Mouse (Mus musculus): ENCODE data around the gene 4933406M09Rik.

4933406M09Rik gene

DNA sequence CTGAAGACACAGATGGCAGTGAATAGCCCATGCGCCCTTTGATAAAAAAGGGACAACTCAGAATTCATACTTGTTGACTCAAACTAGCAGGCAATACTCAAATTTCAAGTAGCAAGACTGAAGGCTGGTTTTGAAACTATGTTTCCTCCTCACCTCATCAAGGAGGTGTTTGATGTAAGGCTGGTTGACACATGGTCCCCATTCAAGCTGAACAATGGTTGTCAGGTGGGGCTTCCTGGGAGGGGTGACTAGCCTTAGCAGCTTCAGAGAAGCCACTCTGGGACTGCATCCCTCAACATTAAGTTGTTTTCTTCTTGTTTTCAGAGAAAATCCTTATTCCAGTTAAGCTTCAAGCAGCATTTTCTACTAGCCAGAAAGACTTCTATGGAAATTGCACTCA, at the start of gene 4933406M09Rik:
Gene 4933406M09Rik, plus strand, starts transcription at position 275 of the 400 bp plus-strand sequence.
- no peak for DNase-seq (ENCODE audit: inconsistent ontology term)

- no peak for DNase-seq (ENCODE audit: inconsistent ontology term)
Observed at GRCm38 (mm10) chr1:134336958-134337710, 48.6 kb upstream of the 4933406M09Rik start.

DNA sequence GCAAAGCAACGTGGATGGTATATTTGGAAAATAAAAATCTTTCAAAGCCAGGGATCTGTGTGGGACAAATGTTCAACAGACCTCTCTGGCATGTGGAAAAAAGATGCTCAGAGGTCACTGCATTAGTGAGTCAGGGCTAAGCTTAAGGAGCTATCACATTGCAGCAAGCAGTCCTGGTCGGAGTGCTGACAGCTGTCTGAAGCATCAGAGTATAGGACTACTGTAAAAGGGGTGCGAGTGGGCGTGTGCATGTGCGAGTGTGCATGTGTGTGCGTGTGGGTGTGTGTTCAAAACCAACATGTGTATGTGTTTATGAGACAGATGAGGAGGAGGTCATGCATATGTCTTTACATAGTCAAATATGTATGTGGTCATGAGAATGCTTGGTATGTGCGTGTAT, 46.6 kb upstream of the 4933406M09Rik start:
- no peak for DNase-seq (ENCODE audit: inconsistent ontology term)

GRCm38 (mm10) chr1:134339757-134340619, 45.8 kb upstream of the 4933406M09Rik start:
- no peak for DNase-seq (ENCODE audit: inconsistent ontology term)

DNA sequence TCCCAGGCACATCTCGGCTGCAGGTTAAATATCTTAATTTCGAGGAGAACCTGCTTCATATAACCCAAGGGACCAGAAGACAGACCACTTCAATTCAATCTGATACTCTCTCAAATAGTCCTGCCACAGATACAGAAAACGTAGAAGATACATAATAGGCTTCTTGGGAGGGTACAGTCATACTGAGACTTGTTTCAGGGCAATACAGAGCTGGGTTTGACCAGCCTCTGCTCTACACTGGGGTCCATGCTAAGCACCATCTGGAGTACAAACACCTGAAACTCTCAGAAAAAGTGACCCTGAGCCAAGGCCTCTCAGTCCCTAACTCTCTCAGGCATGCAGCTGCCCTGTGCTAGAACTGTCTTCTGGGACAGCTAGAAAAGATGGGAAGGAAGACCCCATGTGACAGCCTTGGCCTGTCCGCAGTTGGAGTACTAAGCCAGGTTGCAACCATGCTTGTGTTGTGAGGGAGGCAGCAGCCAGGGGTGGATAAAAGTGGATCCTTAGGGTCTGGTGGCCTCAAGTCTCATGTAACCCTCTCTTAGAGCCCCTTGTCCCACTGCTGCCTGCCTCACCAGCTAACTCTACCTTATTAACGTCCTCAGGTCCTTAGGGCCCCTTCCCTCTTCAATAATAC, 44.0 kb upstream of the 4933406M09Rik start:
- no peak for DNase-seq (ENCODE audit: inconsistent ontology term)

DNA sequence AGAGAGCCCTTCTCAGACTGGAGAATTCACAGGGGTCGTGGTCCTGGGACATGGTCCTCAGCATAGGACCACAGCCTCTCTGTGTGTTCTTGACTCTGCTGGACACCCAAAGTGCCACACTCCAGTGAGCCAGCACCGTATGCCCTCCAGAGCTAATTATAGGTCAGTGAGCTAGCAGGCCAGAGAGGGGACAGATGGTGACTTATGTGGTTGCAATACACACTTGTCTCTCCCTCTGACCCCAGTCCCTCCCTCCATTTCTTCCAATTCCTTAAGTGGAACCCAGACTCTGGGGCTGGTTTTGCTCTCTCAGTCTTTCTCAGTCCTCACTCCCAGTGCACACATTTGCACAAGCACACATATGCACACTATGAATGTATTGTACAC, 43.5 kb upstream of the 4933406M09Rik start:
- no peak for DNase-seq (ENCODE audit: inconsistent ontology term)

DNA sequence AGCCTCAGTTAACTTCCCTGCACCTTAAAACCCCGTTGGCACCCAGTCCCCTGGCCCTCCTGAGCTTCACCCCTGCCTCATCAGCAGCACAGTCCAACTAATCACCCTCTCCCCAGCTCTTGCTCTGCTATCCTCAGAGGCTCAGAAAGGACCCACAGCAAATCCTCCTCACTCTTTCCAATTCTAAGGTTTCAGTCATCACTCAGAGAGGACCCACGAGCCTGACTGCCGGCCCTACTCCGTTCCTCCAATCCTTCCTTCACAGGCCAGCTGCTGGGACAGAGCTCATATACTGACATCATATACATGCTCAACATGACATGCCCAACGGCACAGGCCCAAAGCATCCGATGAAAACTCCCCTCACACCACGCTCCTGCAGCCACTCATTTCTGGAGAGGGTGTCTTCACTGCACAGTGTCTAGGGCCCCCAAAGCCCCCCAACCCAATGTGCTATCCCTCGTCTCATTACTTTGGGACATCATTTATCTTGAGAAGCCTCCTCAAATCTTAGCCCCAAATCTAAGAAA, 42.9 kb upstream of the 4933406M09Rik start:
- no peak for DNase-seq (ENCODE audit: inconsistent ontology term)

DNA sequence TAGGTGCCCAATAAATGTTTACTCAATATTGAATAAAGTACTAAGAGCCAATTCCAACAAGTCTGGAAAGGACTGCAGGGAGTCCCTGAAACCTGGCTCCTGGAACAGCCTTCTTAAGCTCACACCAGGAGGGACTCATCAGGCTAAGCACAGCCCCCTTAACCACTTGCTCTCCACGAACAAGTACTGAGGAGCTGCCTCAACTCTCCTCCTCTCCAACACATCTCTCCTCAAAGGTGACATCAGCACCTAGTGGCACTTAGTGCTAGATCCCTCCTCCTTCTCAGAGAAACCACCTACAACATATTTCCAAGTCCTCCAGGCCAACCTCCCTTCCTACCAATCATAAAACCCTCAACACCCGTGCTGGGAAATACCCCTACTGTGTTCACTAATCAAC, 42.2 kb upstream of the 4933406M09Rik start:
- DNase-seq (ENCODE audit: inconsistent ontology term): no peak

- DNase-seq (ENCODE audit: inconsistent ontology term): peak; percentile 91
Observed at GRCm38 (mm10) chr1:134344005-134344950, 41.5 kb upstream of the 4933406M09Rik start.

GRCm38 (mm10) chr1:134345075-134345474, 40.7 kb upstream of the 4933406M09Rik start:
- DNase-seq (ENCODE audit: inconsistent ontology term): no peak

- no peak for DNase-seq (ENCODE audit: inconsistent ontology term)
Observed at GRCm38 (mm10) chr1:134347791-134348190, 37.9 kb upstream of the 4933406M09Rik start.

- DNase-seq (ENCODE audit: inconsistent ontology term): no peak
Observed at GRCm38 (mm10) chr1:134353326-134353725, 32.4 kb upstream of the 4933406M09Rik start.

DNA sequence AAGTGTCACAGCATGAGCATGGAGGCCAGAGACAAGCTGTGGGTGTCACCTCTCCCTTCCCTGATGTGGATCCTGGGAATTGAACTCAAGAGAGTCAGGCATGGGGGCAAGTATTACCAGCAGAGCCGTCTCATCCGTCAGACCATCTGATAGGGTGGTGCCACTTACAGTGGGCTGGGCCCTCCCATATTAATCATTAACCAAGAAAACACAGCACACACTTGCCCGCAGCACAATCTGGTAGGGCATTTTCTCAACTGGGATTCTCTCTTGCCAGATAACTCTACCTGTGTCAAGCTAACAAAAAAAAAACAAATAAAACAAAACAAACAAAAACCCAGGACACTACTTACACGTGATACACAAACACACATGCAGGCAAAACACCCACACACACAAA, 28.3 kb upstream of the 4933406M09Rik start:
- no peak for DNase-seq (ENCODE audit: inconsistent ontology term)

- DNase-seq (ENCODE audit: inconsistent ontology term): peak; percentile 7
Observed at GRCm38 (mm10) chr1:134360656-134361055, 25.1 kb upstream of the 4933406M09Rik start.

DNA sequence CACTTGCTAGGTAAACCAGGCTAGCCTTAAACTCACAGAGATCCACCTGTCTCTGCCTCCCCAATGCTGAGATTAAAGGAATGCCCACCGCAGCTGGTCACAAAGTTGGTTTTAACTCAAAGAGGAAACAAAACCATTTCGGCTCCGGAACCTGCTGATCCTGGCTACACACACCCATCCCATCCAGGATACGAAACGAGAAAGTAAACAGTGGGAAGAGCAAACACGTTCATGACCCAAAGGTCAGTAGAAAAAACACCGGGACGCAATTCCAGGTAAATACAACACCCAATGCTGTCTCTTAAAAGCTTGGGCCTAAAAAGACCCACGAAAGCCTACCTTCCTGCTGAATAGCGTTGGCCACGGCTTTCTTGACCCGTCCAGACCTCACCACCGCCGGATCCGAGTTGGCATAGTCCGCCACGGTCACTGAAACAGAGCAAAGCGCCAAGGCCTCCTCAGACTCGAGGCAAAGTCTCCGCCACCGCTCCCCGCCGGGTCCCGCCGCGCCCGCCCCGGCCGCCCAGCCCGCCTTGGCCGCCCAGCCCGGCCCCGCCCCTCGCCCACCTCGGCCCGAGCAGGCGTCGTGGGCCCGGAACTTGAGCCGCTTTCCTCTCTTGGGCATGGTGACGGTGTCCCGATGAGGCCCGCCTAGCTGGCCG, 24.4 kb upstream of the 4933406M09Rik start:
- no peak for DNase-seq (ENCODE audit: inconsistent ontology term)

- DNase-seq (ENCODE audit: inconsistent ontology term): peak; percentile 98
Observed at GRCm38 (mm10) chr1:134361857-134362212, 23.9 kb upstream of the 4933406M09Rik start, which contains the start of gene Tmem183a. Gene Tmem183a, minus strand, starts transcription at chr1:134361979.

DNA sequence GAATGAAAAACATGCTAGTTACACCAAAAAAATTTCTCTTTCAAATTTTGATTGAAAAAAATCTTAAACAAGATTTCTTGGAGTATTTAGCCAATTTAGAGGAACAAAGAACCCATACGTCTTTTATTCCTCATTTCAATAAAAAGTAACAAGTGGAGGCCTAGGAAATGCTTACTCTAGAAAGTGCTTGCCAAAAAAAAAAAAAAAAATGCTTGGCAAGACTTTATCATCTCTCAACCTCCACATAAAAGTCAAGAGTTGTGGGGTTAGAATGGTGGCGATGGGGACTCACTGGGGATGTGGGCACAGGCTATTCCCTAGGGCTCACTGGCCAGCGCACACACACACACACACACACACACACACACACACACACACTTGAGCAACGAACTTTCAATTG, 22.5 kb upstream of the 4933406M09Rik start:
- no peak for DNase-seq (ENCODE audit: inconsistent ontology term)

GRCm38 (mm10) chr1:134365491-134365890, 20.2 kb upstream of the 4933406M09Rik start:
- DNase-seq (ENCODE audit: inconsistent ontology term): no peak

GRCm38 (mm10) chr1:134368777-134369337, 16.9 kb upstream of the 4933406M09Rik start:
- DNase-seq (ENCODE audit: inconsistent ontology term): peak; percentile 27

- no peak for DNase-seq (ENCODE audit: inconsistent ontology term)
Observed at GRCm38 (mm10) chr1:134374124-134374523, 11.6 kb upstream of the 4933406M09Rik start.

All from Muller cell, postnatal 12 days (primary cell).